Mouse (Mus musculus) frontal cortex, postnatal 10 days (tissue): ENCODE data around the gene Trit1.
"Not testable (repeated sequence)": the region's sequence is repeated elsewhere in the genome, so short reads cannot be mapped to it uniquely, and the experiment has no call there.

Experiments used
- DNase-seq, 2 experiments: peaks; one replicate each; pipeline ENCODE4 v3.0.0; 2022; ENCODE audit warnings: low spot score in 2 of 2, mixed read lengths in 1 of 2

The Trit1 gene

GRCm38 (mm10) chr4:122998537-122999262 is 17.7 kb upstream of the Trit1 start:
- DNase-seq = peak in 1 of 2 experiments; percentile 34

GRCm38 (mm10) chr4:122999263-122999691 is 17.1 kb upstream of the Trit1 start:
- DNase-seq = no peak

GRCm38 (mm10) chr4:123000130-123000529 is 16.3 kb upstream of the Trit1 start:
- DNase-seq = no peak

GRCm38 (mm10) chr4:123000617-123001342 is 15.6 kb upstream of the Trit1 start:
- no peak for DNase-seq

GRCm38 (mm10) chr4:123005054-123005966 is 11.1 kb upstream of the Trit1 start:
- DNase-seq = peak in 1 of 2 experiments; percentile 73

- DNase-seq = not testable (repeated sequence)
These were observed 3.9 kb upstream of the Trit1 start for GRCm38 (mm10) chr4:123012501-123012900.

- no peak for DNase-seq
These were observed 3.0 kb upstream of the Trit1 start for GRCm38 (mm10) chr4:123013346-123013945.

- peak; percentile 50 to 66 for DNase-seq
These were observed 2.4 kb upstream of the Trit1 start for GRCm38 (mm10) chr4:123013949-123014406.

- DNase-seq = no peak
These were observed 1.7 kb upstream of the Trit1 start for GRCm38 (mm10) chr4:123014501-123015282.

- DNase-seq = no peak
These were observed 5.2 kb downstream of the Trit1 start for GRCm38 (mm10) chr4:123021591-123021990.

GRCm38 (mm10) chr4:123022896-123023295 is 6.5 kb downstream of the Trit1 start:
- no peak for DNase-seq

- DNase-seq = no peak
These were observed 9.0 kb downstream of the Trit1 start for GRCm38 (mm10) chr4:123025418-123025817.

- no peak for DNase-seq
These were observed 9.8 kb downstream of the Trit1 start for GRCm38 (mm10) chr4:123026161-123026560.

GRCm38 (mm10) chr4:123026597-123026996 is 10.2 kb downstream of the Trit1 start:
- DNase-seq = no peak

- DNase-seq = no peak
These were observed 18.4 kb downstream of the Trit1 start for GRCm38 (mm10) chr4:123034841-123035240.

- DNase-seq = no peak
These were observed 19.2 kb downstream of the Trit1 start for GRCm38 (mm10) chr4:123035636-123036035.

- DNase-seq = no peak
These were observed 20.3 kb downstream of the Trit1 start for GRCm38 (mm10) chr4:123036710-123037109.

GRCm38 (mm10) chr4:123041131-123041530 is 24.7 kb downstream of the Trit1 start:
- DNase-seq = no peak

GRCm38 (mm10) chr4:123043858-123044257 is 27.5 kb downstream of the Trit1 start:
- no peak for DNase-seq

GRCm38 (mm10) chr4:123044842-123045241 is 28.4 kb downstream of the Trit1 start:
- DNase-seq = no peak

GRCm38 (mm10) chr4:123046300-123046699 is 29.9 kb downstream of the Trit1 start:
- DNase-seq = no peak
